Mouse (Mus musculus) erythroblast, adult 5-6 weeks (primary cell): ENCODE data around the gene Cacng7. TPM values are rescaled to one million over a fixed set of nuclear protein-coding genes. Genes with fewer than 3 reads are reported as not detected.

ENCODE experiments used
- ATAC-seq: replicated peaks from 2 replicates; pipeline ENCODE4 v1.8.0; 2016; ENCODE audit warnings: moderate number of reproducible peaks, mild to moderate bottlenecking, moderate TSS enrichment, inconsistent platforms; ENCODE audit not compliant: poor library complexity, low FRiP score, severe bottlenecking
- total RNA-seq, 2 experiments: library from RNA; stranded (forward) in 1 of 2; stranded (reverse) in 1 of 2; fragments of 150-400 nt in 1 of 2; fragments of 200-764, 138-1000 nt in 1 of 2; gene quantifications; 2 replicates each; pipeline versions ENCODE4 v1.2.3 to v1.2.4; 2015 to 2017; ENCODE audit warnings: low replicate concordance in 2 of 2

Gene Cacng7
- total RNA-seq, 2 experiments from 2014 or later, result 0.26 TPM; not detected in 1

DNA sequence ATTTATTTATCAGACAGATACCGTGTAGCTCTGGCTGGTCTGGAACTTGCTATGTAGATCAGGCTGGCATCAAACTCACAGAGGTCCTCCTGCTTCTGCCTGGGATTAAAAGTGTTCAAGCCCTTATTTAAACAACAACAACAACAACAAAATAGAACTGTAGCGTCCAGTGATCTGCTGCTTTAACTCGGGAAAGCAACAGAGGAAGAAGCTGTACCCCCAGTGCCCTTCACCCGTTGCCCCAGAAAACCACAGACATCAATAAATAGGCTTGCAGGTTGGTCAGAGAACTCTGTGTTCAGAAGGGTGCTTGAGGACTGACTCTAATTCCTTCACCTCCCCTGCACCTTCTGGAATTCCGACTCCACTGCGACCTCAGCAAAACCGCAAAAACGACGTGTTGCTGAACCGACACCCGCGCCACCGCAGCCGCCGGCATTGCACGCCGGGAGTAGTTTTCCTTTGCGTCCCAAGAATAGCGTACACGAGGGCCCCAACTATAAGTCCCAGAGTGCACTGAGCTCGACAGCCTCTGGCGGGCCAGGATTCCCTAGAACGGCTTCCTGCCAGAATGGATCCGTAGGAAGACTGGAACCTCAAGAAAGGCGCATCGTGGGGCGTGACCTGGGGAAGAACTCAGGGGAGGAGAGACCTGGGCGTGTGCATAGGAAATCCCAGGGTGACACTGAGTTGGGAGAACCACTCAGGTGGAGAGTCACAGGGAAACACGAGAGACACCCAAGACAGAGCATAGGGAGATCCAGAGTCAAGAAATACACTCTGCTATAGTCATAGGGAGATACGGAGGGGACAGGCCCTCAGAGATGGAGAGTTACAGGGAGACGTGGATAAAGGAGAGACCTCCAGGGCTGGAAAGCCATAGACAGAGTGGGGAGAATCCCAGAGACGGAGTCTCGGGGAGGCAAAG lies 30.9 kb upstream of the Cacng7 start:
- ATAC-seq, result no peak

GRCm38 (mm10) chr7:3302556-3303275 lies 30.0 kb upstream of the Cacng7 start:
- no peak for ATAC-seq

- no peak for ATAC-seq
These were observed 29.4 kb upstream of the Cacng7 start for GRCm38 (mm10) chr7:3303276-3303781.

- no peak for ATAC-seq
These were observed 29.0 kb upstream of the Cacng7 start for GRCm38 (mm10) chr7:3303789-3304188.

GRCm38 (mm10) chr7:3304298-3304697 lies 28.5 kb upstream of the Cacng7 start:
- ATAC-seq, result no peak

GRCm38 (mm10) chr7:3306400-3306799 lies 26.4 kb upstream of the Cacng7 start:
- no peak for ATAC-seq

- no peak for ATAC-seq
These were observed 24.1 kb upstream of the Cacng7 start for GRCm38 (mm10) chr7:3308646-3309045.

- ATAC-seq, result no peak
These were observed 22.5 kb upstream of the Cacng7 start for GRCm38 (mm10) chr7:3310233-3310632.

DNA sequence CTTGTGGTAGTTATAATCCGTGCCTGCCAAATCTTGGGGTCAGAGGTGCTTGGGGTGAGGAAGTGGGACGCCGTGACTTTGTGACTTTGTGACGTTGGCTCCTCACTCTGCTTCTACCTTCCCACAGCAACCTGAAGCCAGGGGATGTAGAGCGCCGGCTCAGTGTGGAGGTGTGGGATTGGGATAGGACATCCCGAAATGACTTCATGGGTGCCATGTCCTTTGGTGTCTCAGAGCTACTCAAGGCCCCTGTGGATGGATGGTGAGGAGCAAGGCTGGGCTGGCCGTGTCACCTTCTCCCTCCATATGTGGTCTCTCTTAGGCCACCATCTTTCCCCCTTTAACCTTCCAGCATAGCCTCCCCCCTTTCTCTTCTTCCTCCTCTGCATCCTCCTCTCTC lies 19.2 kb upstream of the Cacng7 start:
- no peak for ATAC-seq

DNA sequence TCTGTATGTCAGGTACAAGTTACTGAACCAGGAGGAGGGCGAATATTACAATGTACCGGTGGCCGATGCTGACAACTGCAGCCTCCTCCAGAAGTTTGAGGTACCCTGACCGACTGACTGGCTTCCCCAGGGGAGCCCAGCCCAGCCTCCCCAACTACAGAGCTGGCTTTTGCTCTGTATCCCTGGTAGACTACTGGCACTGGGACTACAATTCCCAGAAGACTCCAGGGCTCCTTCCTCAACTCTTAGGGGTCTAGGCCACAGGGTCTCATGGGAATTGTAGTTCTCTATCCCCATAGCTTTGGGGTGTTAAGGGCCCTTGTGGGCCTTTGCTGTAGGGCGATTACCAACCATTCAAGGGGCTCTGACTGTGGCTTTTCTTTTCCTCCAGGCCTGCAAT lies 18.6 kb upstream of the Cacng7 start:
- ATAC-seq, result no peak

GRCm38 (mm10) chr7:3317704-3318103 lies 15.1 kb upstream of the Cacng7 start:
- ATAC-seq, result no peak

DNA sequence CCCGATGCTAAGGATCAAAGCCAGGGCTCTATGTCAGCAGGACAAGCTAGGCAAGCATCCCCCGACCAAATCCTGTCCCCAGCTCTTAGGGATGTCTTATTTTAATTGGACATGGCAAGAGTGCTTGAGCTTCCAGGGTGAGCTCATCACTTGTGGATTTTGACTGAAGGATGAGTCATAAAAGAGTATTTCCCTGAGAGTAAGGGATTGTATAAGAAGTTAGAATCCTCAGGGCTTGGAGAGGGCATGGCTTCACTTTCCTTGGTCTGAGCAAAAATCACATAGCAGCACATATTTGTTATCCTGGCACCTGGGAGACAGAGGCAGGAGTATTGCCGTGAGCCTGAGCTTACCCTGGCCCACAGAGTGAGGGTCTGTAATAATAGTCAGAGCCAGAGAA lies 11.9 kb upstream of the Cacng7 start:
- ATAC-seq, result no peak

GRCm38 (mm10) chr7:3323826-3324225 lies 8.9 kb upstream of the Cacng7 start:
- ATAC-seq, result no peak

DNA sequence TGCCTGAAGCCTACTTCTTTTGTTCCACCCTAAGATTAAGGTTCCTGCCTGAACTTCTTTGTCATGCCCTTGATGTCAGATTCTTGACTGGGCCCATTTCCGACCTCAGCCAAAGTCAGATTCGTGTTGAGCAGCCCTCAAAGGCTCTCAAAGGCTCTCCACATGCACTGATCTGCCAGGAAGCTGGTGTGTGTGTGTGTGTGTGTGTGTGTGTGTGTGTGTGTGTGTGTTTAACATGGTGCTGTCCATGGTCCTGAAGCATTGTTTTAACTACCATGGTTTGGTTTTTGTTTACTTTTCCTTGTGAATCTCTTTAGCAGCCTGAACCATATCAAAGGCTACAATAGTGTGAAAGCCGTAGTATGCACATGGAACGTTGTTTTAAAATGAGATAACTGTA lies 4.8 kb upstream of the Cacng7 start:
- no peak for ATAC-seq

DNA sequence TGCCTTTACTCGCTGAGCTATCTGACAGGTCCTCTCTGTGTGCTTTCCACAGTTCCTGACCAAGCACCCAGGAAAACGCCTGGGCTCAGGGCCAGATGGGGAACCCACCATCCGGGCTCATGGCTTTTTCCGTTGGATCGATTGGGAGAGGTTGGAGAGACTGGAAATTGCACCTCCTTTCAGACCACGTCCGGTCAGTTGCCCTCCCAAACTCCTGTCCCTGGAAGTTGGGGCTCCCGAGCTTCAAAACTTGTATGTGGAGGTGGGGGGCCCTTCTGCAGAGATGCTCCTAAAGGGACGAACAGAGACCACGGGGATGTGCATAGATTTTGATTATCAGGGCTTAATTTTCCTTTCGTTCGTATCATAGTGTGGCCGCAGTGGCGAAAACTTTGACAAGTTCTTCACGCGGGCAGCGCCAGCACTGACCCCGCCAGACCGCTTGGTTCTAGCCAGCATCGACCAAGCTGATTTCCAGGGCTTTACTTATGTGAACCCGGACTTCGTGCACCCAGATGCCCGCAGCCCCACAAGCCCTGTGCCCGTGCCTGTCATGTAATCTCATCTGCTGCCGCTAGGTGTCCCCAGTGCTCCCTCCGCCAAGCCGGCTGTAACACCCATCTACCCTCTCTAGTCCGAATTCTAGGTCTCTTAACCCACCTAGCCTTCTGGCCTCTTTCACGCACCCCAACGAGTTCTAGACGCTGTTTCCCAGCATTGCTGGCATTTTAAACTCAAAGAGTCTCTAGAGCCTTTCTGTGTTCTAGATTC lies 2.8 kb upstream of the Cacng7 start:
- no peak for ATAC-seq

DNA sequence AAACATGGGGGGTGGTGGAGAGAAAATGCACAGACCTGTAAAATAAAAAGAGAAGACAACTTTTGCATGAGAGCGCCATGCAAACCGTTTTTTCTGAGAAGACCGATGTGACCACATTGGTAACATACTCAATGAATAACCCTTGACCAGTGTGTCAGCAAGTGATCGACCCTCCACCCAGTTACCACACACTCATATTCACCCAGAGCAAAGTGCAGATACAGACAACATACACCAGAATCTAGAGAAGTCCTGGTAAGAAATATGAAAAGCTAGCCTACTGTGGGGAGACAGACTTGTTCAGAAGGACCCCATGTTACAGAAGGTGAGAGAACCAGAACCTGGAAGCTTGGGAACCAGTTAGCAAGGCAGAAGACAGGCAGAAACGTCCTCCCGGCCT lies 1.6 kb upstream of the Cacng7 start:
- no peak for ATAC-seq

GRCm38 (mm10) chr7:3331581-3332223 lies 1.1 kb upstream of the Cacng7 start:
- ATAC-seq, result no peak

DNA sequence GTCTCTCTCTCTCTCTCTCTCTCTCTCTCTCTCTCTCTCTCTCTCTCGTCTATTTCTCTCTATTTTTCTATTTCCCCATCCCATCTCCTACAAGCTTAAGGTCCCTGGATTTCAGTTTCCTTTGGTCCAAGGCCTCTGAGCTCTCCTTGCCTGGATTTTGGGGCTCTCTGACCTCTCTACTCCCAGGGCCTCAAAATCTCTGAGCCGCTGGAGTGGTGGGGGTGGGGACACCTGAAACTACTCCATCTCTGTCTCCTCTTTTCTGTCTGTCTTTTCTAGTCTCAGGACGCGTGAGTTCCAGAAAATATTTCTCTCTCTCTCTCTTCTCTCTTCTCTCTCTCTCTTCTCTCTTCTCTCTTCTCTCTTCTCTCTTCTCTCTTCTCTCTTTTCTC lies 535 bp upstream of the Cacng7 start:
- no peak for ATAC-seq

DNA sequence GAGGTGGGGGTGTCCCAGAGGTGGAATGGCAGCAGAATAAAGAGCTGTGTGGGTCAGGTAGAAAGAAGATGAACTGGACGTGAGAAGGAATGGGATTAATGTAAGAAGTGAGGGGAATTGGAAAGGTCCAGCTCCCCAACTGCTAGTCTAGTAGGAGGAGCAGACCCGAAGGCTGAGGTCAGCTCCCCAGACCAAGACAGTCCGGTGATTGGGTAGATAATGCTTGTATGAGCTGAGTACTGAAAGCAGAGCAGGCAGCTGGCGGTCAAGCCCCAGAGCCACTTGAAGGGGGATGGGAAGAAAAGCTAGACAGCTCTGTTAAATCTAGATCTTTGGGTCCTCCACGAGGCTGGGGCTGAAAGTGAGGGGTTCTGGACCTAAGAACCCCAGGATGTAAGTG lies 787 bp downstream of the Cacng7 start:
- ATAC-seq, result no peak

DNA sequence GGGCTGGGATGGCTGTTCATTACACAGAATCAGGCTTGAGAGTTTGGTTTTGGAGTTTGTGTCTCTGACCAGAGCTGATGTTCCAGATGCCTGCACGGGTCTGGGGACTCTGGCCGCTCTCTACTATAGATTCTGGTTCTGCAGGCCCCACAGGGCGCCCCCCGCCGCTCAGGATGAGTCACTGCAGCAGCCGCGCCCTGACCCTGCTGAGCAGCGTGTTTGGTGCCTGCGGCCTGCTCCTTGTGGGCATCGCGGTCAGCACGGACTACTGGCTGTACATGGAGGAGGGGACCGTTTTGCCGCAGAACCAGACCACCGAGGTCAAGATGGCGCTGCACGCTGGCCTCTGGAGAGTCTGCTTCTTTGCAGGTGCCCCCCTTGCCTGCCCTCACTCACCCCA lies 3.7 kb downstream of the Cacng7 start:
- ATAC-seq, result no peak
